Mouse (Mus musculus) limb, embryonic 12.5 days (tissue): Measurements from ENCODE around the gene Stac2. TPM values are rescaled to one million over a fixed set of nuclear protein-coding genes. Genes with fewer than 3 reads are reported as not detected.

Experiments
- ATAC-seq: fragments of 200-750 bp; cut with Nextera tagmentation; 2 replicates; pipeline ENCODE4 v1.8.0; 2017; ENCODE audit warnings: low read depth, moderate TSS enrichment; ENCODE audit not compliant: insufficient number of reproducible peaks, insufficient read depth, low FRiP score, low TSS enrichment
- H3K27ac ChIP-seq: fragments of 300-500 bp; sonication (generic); 2 replicates; pipeline ENCODE4 v1.5.1; 2016; ENCODE audit warnings: mild to moderate bottlenecking, moderate library complexity
- H3K27me3 ChIP-seq: fragments of 300-500 bp; sonication (generic); 2 replicates; pipeline ENCODE4 v1.6.1; 2016; ENCODE audit warnings: mild to moderate bottlenecking, moderate library complexity
- H3K36me3 ChIP-seq: fragments of 300-500 bp; sonication (generic); 2 replicates; pipeline ENCODE4 v1.6.1; 2016; ENCODE audit warnings: mild to moderate bottlenecking, moderate library complexity
- H3K4me1 ChIP-seq: fragments of 300-500 bp; sonication (generic); replicated peaks from 2 replicates; pipeline ENCODE4 v1.6.1; 2016
- H3K4me2 ChIP-seq: fragments of 300-500 bp; sonication (generic); 2 replicates; pipeline ENCODE4 v1.6.1; 2016; ENCODE audit warnings: mild to moderate bottlenecking, moderate library complexity
- H3K4me3 ChIP-seq: fragments of 300-500 bp; sonication (generic); replicated peaks from 2 replicates; pipeline ENCODE4 v1.5.1; 2016; ENCODE audit warnings: mild to moderate bottlenecking
- H3K9ac ChIP-seq: fragments of 300-500 bp; sonication (generic); replicated peaks from 2 replicates; pipeline ENCODE4 v1.6.1; 2016; ENCODE audit warnings: mild to moderate bottlenecking, moderate library complexity
- H3K9me3 ChIP-seq: fragments of 300-500 bp; sonication (generic); 2 replicates; pipeline ENCODE4 v1.6.1; 2016; ENCODE audit warnings: mild to moderate bottlenecking, moderate library complexity
- WGBS: fragments of 180-500 bp; shearing (Covaris S2); methylation state at CpG from one replicate; pipeline ENCODE4 v1.1.7; 2016; 5-methylcytosine and 5-hydroxymethylcytosine counted together
- polyA plus RNA-seq: library from polyadenylated mRNA; unstranded; fragments of >200 nt; fragmentation: Nextera tagmentation; extraction: Ambion mirVana; gene quantifications from 2 replicates; pipeline ENCODE4 v1.2.1, GENCODE M21; 2016

Stac2 gene
- polyA plus RNA-seq, 1 experiment from 2014 or later, result 0.31 TPM

DNA sequence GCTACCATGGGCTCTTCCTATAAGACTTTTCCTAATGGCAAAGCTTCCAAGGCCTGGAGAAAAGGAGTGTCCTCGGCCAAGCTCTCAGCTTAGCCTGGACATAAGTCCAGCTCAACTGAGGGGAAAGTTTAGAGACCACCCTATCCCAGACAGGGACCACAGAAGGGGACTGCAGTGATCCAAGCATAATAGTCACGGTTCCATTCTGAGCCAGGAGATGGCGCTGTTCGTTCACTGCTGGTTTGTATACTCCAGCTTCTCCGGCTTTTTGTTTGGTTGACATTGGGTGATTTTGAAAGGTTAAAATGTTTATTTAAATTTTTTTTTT is 21.9 kb downstream of the Stac2 start:
- Histone ChIP-seq H3K4me1 (peaks cover 26% of the 10 kb centered on the region), H3K27ac (no peak overlapping the region), H3K36me3 (peaks cover 34% of the 10 kb centered on the region), H3K4me3 (no peak overlapping the region), H3K4me2 (no peak overlapping the region), H3K27me3 (peaks cover 22% of the 10 kb centered on the region), H3K9me3 (no peaks in the 10 kb centered on the region), H3K9ac (no peak overlapping the region)
- no peak for ATAC-seq
- 10% methylated on average over 5 of the region's 5 CpGs for WGBS

DNA sequence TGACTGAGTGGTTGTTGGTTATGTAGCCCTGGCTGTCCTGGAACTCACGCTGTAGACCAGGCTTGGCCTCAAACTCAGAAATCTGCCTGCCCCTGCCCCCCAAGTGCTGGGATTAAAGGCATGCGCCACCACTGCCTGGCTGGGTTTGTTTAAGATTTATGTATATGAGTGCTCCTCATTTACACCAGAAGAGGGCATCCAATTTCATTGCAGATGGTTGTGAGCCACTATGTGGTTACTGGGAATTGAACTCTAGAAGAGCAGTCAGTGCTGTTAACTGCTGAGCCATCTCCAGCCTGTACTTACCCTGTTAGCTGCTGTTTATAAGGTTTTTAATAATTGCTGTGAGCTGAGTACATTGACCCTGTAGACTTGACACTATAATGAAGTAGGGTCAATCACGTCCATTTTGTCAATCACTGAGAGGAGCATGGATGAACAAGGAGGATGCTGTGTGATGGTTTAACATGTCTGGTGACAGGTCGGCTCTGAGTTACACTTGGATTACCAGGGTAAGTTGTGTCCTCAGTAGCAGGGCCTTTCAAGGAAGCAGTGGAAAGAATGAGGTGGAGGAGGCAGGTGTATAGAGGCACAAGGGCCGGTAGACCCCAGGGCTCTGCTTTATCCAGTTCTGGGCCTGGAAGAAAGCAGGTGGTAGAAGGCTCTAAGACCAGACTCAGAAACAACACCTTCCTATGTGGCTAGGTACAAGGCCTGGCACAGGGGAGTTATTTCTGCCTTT is 22.4 kb downstream of the Stac2 start:
- H3K9ac ChIP-seq, result no peak overlapping the region
- no peaks in the 10 kb centered on the region for H3K9me3 ChIP-seq
- no peak for ATAC-seq
- H3K27me3 ChIP-seq, result peaks cover 16% of the 10 kb centered on the region
- WGBS, result 52% methylated on average over 5 of the region's 5 CpGs
- no peak overlapping the region for H3K4me2 ChIP-seq
- no peak overlapping the region for H3K27ac ChIP-seq
- peaks cover 34% of the 10 kb centered on the region for H3K36me3 ChIP-seq
- peaks cover 25% of the 10 kb centered on the region for H3K4me1 ChIP-seq
- H3K4me3 ChIP-seq, result no peak overlapping the region

DNA sequence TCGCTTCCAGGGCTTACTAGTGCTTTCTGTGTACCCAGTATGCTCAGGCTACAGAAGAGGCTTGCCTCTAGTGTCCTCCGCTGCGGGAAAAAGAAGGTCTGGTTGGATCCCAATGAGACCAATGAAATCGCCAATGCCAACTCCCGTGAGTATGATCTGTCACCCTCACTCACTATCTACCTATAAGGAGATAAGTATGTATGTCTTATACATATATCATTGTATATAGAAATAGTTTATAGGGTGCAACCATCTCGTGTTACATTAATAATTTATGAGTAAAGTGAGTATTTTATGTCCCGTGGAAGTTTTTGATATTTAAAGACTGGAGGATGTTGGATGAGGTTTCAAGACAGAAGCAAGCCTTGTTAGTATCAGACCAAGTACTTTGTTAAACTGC is 25.5 kb downstream of the Stac2 start:
- no peaks in the 10 kb centered on the region for H3K27me3 ChIP-seq
- H3K27ac ChIP-seq, result no peak overlapping the region
- peaks cover 34% of the 10 kb centered on the region for H3K36me3 ChIP-seq
- peak overlapping the region; percentile 99 for H3K9ac ChIP-seq
- H3K4me2 ChIP-seq, result peak overlapping the region; percentile 82
- H3K9me3 ChIP-seq, result no peaks in the 10 kb centered on the region
- WGBS, result 18% methylated on average over 7 of the region's 7 CpGs
- H3K4me1 ChIP-seq, result peaks cover 16% of the 10 kb centered on the region
- peak overlapping the region; percentile 99 for H3K4me3 ChIP-seq
- ATAC-seq, result no peak

DNA sequence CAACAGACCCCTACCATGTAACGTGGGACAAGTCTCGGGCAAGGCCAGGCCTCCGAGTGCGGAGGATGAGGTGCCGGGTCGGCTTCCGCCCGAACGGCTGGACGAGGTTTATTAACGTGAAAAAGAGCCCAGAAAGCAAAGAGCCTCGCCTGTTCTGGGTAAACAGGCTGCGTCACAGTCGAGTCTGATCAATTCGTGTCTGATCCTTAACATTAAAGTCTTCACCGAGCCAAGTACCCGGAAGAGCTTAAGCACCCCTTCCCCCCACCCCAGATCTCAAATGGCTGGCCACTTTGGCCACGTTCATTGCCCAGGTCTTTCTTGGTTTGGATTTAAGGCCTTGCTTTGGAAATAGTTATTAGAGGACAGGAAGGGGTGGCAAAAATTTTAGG is 26.0 kb downstream of the Stac2 start:
- H3K27me3 ChIP-seq, result no peaks in the 10 kb centered on the region
- peak overlapping the region; percentile 91 for H3K27ac ChIP-seq
- peak overlapping the region; percentile 99 for H3K4me3 ChIP-seq
- peak overlapping the region; percentile 82 for H3K4me2 ChIP-seq
- H3K4me1 ChIP-seq, result peaks cover 16% of the 10 kb centered on the region
- no peak for ATAC-seq
- H3K9ac ChIP-seq, result peak overlapping the region; percentile 99
- no peaks in the 10 kb centered on the region for H3K9me3 ChIP-seq
- WGBS, result 0% methylated on average over 18 of the region's 18 CpGs
- peaks cover 34% of the 10 kb centered on the region for H3K36me3 ChIP-seq

DNA sequence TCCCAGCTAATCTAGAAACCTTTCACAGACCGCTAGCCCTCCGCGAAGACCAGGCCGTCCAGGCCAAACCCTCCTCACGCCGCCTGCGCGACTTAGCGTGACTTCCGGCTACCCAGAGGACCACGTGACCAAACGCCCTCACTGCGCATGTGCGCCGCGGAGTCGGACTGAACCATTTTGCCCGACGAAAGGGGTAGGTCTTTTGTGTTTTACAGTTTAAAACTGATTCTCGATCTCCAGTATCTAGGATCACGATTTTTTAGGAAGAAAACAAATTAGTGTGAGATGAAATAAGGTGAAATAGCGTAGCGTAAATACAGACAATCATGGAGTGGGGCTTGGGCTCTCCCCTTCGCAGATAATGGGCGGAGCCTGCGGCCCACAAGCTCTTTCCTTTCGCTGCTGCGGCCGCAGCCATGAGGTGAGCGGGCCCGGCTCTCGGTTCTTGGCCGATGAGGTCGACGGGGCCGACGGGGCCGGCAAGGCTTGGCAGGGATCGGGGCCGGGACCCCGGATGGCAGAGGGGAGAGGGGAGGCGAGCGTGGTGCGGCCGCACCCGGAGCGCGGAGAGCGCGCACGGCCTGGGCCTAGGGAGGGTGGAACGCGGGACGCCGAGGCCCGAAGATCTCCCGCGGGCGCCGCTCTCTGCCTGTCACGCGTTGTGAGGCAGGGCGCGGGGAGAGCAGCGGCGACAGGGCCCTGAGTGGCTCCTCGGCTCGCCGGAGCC is 26.5 kb downstream of the Stac2 start, which contains the start of gene Rpl19:
Gene Rpl19, plus strand, starts transcription at position 141 of the 727 bp plus-strand sequence.
- H3K4me3 ChIP-seq, result peak within 1 kb of the TSS; percentile 99
- no peaks in the 10 kb centered on the region for H3K27me3 ChIP-seq
- peaks cover 34% of the 10 kb centered on the region for H3K36me3 ChIP-seq
- H3K4me2 ChIP-seq, result peak within 1 kb of the TSS; percentile 82
- no peaks in the 10 kb centered on the region for H3K9me3 ChIP-seq
- H3K9ac ChIP-seq, result peak within 1 kb of the TSS; percentile 99
- peak within 1 kb of the TSS; percentile 91 for H3K27ac ChIP-seq
- under 1% methylated on average over 69 of the region's 69 CpGs for WGBS
- peak; percentile 63; the same call in 1 of the 2 replicates for ATAC-seq
- H3K4me1 ChIP-seq, result peaks cover 18% of the 10 kb centered on the region

DNA sequence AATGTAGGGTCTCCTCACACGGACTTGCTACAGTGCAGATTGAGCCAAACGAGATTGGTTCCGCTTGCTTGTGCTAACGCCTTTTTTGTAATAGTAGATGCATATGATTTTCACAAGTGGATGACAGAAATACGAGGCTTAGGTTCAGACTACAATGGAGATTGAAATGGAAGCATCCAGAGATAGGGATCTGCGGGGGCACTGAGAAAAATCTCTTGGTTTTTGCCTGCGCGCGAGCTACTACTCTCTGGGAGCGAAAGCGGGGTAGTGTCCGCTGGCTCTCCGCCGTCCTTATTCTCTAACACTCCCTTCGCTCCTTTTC is 27.1 kb downstream of the Stac2 start:
- H3K4me1 ChIP-seq, result peaks cover 23% of the 10 kb centered on the region
- H3K9ac ChIP-seq, result peak overlapping the region; percentile 99
- no peak for ATAC-seq
- H3K27me3 ChIP-seq, result no peaks in the 10 kb centered on the region
- 6% methylated on average over 15 of the region's 15 CpGs for WGBS
- peak overlapping the region; percentile 91 for H3K27ac ChIP-seq
- H3K4me3 ChIP-seq, result peak overlapping the region; percentile 99
- peaks cover 32% of the 10 kb centered on the region for H3K36me3 ChIP-seq
- H3K9me3 ChIP-seq, result no peaks in the 10 kb centered on the region
- peak overlapping the region; percentile 82 for H3K4me2 ChIP-seq

DNA sequence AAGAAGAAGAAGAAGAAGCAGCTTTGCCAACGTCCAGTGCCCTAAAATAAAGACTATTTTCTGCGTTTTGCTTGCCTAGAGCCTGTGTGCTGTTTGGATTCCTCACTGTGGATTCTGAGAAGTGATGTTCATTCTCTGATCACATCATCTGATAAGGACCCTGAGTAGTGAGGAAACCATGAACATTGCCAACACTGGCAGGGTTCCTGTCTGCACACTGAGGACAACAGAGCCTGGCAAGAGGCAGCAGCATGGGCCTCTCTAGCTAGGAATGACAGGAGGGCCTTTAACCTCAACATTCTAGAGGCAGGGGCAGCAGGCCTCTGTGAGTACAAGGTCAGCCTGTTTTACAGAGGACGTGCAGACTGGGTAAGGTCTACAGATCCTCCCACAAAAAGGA is 28.7 kb downstream of the Stac2 start:
- H3K4me1 ChIP-seq, result peaks cover 40% of the 10 kb centered on the region
- ATAC-seq, result no peak
- no peak overlapping the region for H3K9ac ChIP-seq
- no peak overlapping the region for H3K4me2 ChIP-seq
- no peaks in the 10 kb centered on the region for H3K27me3 ChIP-seq
- WGBS, result 90% methylated on average over 3 of the region's 3 CpGs
- H3K36me3 ChIP-seq, result peaks cover 15% of the 10 kb centered on the region
- H3K9me3 ChIP-seq, result no peaks in the 10 kb centered on the region
- no peak overlapping the region for H3K27ac ChIP-seq
- no peak overlapping the region for H3K4me3 ChIP-seq

DNA sequence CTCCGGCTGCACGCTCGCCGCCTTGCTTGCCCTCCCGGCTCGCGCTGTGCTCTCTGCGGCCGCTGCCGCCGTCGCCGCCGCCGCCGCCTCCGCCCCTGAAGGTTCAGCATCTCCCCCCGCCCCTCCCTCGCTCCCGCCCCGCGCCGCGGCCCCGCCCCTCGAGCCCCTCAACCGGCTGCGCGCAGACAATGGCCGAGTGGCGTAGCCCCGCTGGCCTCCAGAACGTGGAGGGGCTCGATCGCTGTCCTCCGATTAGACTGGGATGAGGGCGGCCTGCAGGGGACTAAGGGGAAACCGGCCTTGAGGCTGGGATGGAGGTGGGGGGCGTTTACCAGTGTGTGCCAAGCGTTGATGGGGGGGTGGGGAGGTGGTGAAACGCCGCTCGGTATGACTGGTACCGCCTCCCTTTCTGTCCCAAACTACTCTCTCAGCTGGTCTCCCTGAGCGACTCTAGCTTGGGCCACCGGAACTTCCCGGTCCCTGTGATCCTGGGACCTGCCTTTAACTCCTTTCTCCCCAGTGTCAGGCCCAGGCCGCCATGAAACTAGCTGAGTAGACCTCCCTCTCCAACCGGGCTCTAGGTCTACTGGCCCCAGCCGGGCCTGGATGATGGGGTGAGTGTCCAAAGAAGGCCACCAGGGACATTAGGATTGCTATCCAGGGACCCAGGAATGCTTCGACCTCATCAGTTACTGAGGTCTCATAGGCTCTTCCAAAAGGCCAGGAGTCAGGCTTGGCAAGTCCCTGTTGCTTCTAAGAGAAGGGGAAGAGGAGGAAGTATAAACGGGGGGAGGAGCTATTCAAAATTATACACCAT is 30.5 kb downstream of the Stac2 start, which contains the start of gene Cacnb1:
Gene Cacnb1, minus strand, starts transcription at position 480 of the 817 bp plus-strand sequence.
- Histone ChIP-seq H3K4me3 (peak within 1 kb of the TSS; percentile 88), H3K36me3 (peaks cover 14% of the 10 kb centered on the region), H3K9ac (peak within 1 kb of the TSS; percentile 86), H3K27ac (peak within 1 kb of the TSS; percentile 92), H3K4me1 (peaks cover 37% of the 10 kb centered on the region), H3K9me3 (no peaks in the 10 kb centered on the region), H3K4me2 (peak within 1 kb of the TSS; percentile 81), H3K27me3 (0 out of 2 replicates have a peak, but pooled peaks cover 4% of the 10 kb centered on the region)
- under 1% methylated on average over 52 of the region's 52 CpGs for WGBS
- ATAC-seq, result peak; percentile 40

DNA sequence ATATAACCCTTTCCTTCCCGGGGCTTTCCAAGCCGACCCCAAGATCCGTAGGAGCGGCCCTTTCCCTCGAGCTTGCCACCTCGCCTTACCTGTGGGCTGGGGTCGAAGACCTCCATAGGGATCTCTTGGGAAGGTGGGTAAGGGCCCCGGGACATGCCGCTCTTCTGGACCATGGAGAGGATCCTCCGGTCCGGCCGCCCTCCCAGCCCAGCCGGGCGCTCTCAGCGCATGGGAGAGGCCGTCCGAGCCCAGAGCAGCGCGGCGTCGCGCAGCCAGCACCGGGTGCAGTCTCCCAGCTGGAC is 31.1 kb downstream of the Stac2 start:
- Histone ChIP-seq H3K9me3 (no peaks in the 10 kb centered on the region), H3K27me3 (0 out of 2 replicates have a peak, but pooled peaks cover 4% of the 10 kb centered on the region), H3K36me3 (peaks cover 20% of the 10 kb centered on the region), H3K27ac (peak overlapping the region; percentile 92), H3K9ac (peak overlapping the region; percentile 86), H3K4me2 (peak overlapping the region; percentile 81), H3K4me3 (peak overlapping the region; percentile 88), H3K4me1 (peaks cover 34% of the 10 kb centered on the region)
- peak; percentile 18 for ATAC-seq
- 0% methylated on average over 23 of the region's 23 CpGs for WGBS

DNA sequence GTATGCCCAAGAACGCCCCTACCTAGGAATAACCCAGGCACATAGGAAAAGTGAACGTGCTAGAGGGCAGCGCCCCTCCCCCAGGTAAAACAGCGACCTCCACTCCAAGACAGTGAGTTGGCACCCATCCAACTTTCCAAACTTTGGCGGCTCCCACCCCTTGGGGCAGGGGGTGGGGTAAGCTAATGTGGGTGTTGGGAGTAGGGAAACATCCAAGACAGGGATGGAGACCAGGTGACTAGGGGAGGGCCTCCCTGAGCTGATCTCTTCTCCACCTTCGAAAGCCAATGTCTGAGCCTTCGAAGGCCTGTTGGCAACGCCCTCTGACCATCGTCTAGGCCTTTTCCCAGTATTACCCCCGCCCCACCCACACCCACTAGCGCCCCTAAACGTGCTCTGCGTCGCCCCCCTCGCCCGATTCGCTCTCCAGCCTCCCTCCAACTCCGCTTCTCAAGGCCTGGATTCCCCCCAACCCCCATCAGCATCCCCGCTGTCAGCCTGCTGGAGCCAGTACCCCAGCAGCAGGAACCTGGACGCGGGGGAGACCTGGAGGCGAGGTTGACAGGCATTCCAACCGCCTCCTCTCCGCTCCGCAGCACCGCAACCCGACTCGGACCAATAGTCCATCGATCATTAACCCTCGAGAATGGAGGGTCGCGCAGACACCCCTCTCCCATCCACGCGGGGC is 31.6 kb downstream of the Stac2 start:
- peak; percentile 20; the same call in 1 of the 2 replicates for ATAC-seq
- peaks cover 25% of the 10 kb centered on the region for H3K36me3 ChIP-seq
- H3K4me2 ChIP-seq, result peak overlapping the region; percentile 81
- 0 out of 2 replicates have a peak, but pooled peaks cover 4% of the 10 kb centered on the region for H3K27me3 ChIP-seq
- 4% methylated on average over 34 of the region's 34 CpGs for WGBS
- H3K27ac ChIP-seq, result peak overlapping the region; percentile 92
- peak overlapping the region; percentile 86 for H3K9ac ChIP-seq
- no peaks in the 10 kb centered on the region for H3K9me3 ChIP-seq
- H3K4me1 ChIP-seq, result peaks cover 34% of the 10 kb centered on the region
- H3K4me3 ChIP-seq, result peak overlapping the region; percentile 88
